Mouse (Mus musculus) liver, embryonic 11.5 days (tissue): ENCODE data around the gene Smad6. TPM values are rescaled to one million over a fixed set of nuclear protein-coding genes. Genes with fewer than 3 reads are reported as not detected.
A peak's percentile ranks its signal among the peaks of the same experiment; 100 is the strongest.

Source experiments
- ATAC-seq: fragments of 200-750 bp; cut with Nextera tagmentation; replicated peaks from 2 replicates; pipeline ENCODE4 v1.8.0; 2017; ENCODE audit warnings: moderate number of reproducible peaks, mild to moderate bottlenecking, moderate TSS enrichment, moderate library complexity; ENCODE audit not compliant: low FRiP score
- DNase-seq: peaks from one replicate; pipeline ENCODE4 v3.0.0-alpha.2; 2017; ENCODE audit warnings: low spot score
- H3K27ac ChIP-seq: fragments of 300-500 bp; sonication (generic); 2 replicates; pipeline ENCODE4 v1.5.1; 2014; ENCODE audit warnings: mild to moderate bottlenecking, low read depth, low read length, control low read depth
- H3K27me3 ChIP-seq: fragments of 300-500 bp; sonication (generic); replicated peaks from 2 replicates; pipeline ENCODE4 v1.6.1; 2014; ENCODE audit warnings: low read length, mixed read lengths; ENCODE audit not compliant: control insufficient read depth, insufficient read depth
- H3K36me3 ChIP-seq: fragments of 300-500 bp; sonication (generic); 2 replicates; pipeline ENCODE4 v1.6.1; 2014; ENCODE audit warnings: mild to moderate bottlenecking, low read length, moderate library complexity, mixed read lengths; ENCODE audit not compliant: control insufficient read depth, insufficient read depth
- H3K4me1 ChIP-seq: fragments of 300-500 bp; sonication (generic); replicated peaks from 2 replicates; pipeline ENCODE4 v1.6.1; 2014; ENCODE audit warnings: low read length, mixed read lengths; ENCODE audit not compliant: control insufficient read depth, insufficient read depth
- H3K4me2 ChIP-seq: fragments of 300-500 bp; sonication (generic); 2 replicates; pipeline ENCODE4 v1.6.1; 2014; ENCODE audit warnings: mild to moderate bottlenecking, control low read depth, moderate library complexity
- H3K4me3 ChIP-seq: fragments of 300-500 bp; sonication (generic); 2 replicates; pipeline ENCODE4 v1.5.1; 2014; ENCODE audit warnings: low read depth, low read length, control low read depth
- H3K9ac ChIP-seq: fragments of 300-500 bp; sonication (generic); 2 replicates; pipeline ENCODE4 v1.6.1; 2014; ENCODE audit warnings: low read depth, low read length, control low read depth
- H3K9me3 ChIP-seq: fragments of 300-500 bp; sonication (generic); 2 replicates; pipeline ENCODE4 v1.6.1; 2016; ENCODE audit warnings: low read length, inconsistent platforms, mixed read lengths; ENCODE audit not compliant: control insufficient read depth
- WGBS: fragments of 180-500 bp; shearing (Covaris S2); extraction: QIAGEN DNeasy Blood & Tissue Kit; methylation state at CpG from one replicate; pipeline ENCODE4 v1.1.7; 2014; 5-methylcytosine and 5-hydroxymethylcytosine counted together
- polyA plus RNA-seq: library from polyadenylated mRNA; unstranded; fragments of >200 nt; fragmentation: Nextera tagmentation; extraction: Ambion mirVana; gene quantifications from 2 replicates; pipeline ENCODE4 v1.2.1, GENCODE M21; 2014

The Smad6 gene
- polyA plus RNA-seq, 1 experiment from 2014 or later, result 10.1 TPM

DNA sequence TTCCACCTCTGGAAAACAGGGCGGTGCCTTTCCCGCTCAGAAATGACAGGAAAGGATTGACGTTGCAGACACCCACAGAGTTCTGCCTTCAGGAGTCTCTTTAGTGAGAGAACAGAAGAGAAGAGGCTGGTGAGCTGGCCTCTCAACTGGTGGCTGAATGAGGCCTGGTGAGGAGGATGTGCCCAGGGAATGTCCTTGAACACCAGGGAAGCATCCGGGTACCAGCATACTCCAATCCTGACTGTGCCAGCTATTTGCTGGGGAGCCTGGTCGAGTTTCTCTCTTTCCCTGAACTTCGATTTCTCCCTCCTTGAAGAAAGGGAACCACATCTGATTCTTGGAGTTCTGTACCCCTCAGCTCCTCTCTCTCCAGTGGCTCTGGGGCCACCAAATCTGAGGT lies 105.4 kb downstream of the Smad6 start:
- H3K4me1 ChIP-seq, result peaks cover 19% of the 10 kb centered on the region
- no peak for ATAC-seq
- no peak overlapping the region for H3K9ac ChIP-seq
- 55% methylated on average over 6 of the region's 6 CpGs for WGBS
- no peaks in the 10 kb centered on the region for H3K9me3 ChIP-seq
- H3K27me3 ChIP-seq, result peaks cover 10% of the 10 kb centered on the region; the same call in 1 of the 2 replicates
- no peak overlapping the region for H3K4me2 ChIP-seq
- no peak for DNase-seq
- H3K36me3 ChIP-seq, result no peaks in the 10 kb centered on the region
- H3K4me3 ChIP-seq, result no peak overlapping the region
- no peak overlapping the region for H3K27ac ChIP-seq

DNA sequence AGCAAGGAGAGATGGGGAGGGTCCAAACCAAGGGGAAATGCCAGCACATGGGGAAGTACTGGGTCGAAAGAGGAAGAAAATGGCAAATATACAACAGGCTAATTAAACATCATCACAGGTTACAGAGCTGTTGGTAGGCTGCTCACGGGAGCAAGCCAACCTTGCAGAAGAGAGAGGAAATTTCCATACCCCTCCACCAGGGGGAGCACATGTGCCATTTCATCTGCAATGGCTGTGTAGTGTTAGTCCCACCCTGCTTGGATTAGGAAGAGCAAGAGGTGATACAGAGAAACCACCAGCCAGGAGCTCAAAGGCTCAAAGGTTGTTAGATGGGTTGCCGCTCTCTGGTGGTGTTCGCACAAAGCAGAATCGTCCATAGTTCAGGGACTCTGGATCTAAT lies 105.9 kb downstream of the Smad6 start:
- no peak overlapping the region for H3K9ac ChIP-seq
- no peaks in the 10 kb centered on the region for H3K36me3 ChIP-seq
- H3K4me2 ChIP-seq, result no peak overlapping the region
- no peaks in the 10 kb centered on the region for H3K9me3 ChIP-seq
- H3K4me3 ChIP-seq, result no peak overlapping the region
- WGBS, result 36% methylated on average over 5 of the region's 5 CpGs
- H3K4me1 ChIP-seq, result peaks cover 19% of the 10 kb centered on the region
- ATAC-seq, result 0 out of 2 replicates have a peak, but pooled peaks have one; percentile 32
- DNase-seq, result peak; percentile 65
- H3K27me3 ChIP-seq, result peaks cover 10% of the 10 kb centered on the region; the same call in 1 of the 2 replicates
- H3K27ac ChIP-seq, result no peak overlapping the region

DNA sequence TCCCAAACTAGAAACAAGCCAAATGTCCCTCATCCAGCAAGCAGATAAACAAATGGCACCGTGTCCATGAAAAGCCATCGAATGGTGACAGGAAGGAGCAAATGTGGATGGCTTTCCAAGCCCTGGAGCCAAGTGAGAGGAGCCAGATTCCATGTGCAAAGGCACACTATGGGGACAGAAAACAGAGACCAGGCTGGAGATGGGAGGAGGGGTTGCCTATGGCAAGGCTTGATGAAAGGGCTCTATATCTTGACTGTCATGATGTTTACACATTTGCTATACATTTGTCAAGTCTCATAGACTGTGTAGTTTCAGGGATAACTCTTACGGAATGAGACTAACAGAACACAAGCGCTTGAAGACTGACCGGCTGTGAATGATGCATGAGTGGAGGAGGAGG lies 106.9 kb downstream of the Smad6 start:
- H3K9me3 ChIP-seq, result no peaks in the 10 kb centered on the region
- 62% methylated on average over 5 of the region's 5 CpGs for WGBS
- peaks cover 16% of the 10 kb centered on the region for H3K4me1 ChIP-seq

DNA sequence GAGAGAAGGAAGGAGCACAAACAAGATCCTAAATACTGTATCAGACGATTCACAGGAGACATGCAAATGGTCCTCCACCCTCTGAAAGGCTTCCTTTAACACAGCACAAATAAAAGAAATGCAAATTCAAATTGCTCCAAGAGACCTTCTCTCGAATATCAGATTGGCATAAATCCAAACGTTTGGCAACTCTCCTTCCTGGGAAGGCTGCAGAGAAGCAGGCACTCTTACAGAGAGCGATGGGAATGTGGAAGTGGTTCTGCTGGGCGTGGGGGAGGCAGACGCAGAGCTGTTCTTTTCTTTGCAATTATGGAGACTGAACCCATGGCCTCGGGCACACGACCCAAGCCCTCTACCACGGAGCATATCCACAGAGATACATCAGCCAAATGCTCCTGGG lies 109.8 kb downstream of the Smad6 start:
- no peak for DNase-seq
- peaks cover 10% of the 10 kb centered on the region; the same call in 1 of the 2 replicates for H3K27me3 ChIP-seq
- no peaks in the 10 kb centered on the region for H3K9me3 ChIP-seq
- WGBS, result 62% methylated on average over 9 of the region's 9 CpGs
- no peak overlapping the region for H3K4me2 ChIP-seq
- no peak overlapping the region for H3K9ac ChIP-seq
- no peaks in the 10 kb centered on the region for H3K36me3 ChIP-seq
- no peak for ATAC-seq
- no peak overlapping the region for H3K4me3 ChIP-seq
- H3K27ac ChIP-seq, result no peak overlapping the region
- H3K4me1 ChIP-seq, result no peaks in the 10 kb centered on the region; the same call in 1 of the 2 replicates

More for the DNA sequence above, 106.9 kb downstream of the Smad6 start:
- DNase-seq (no peak), ATAC-seq (no peak)
- Histone ChIP-seq H3K4me3 (no peak overlapping the region), H3K9ac (no peak overlapping the region), H3K27me3 (peaks cover 10% of the 10 kb centered on the region; the same call in 1 of the 2 replicates), H3K4me2 (no peak overlapping the region), H3K27ac (no peak overlapping the region), H3K36me3 (no peaks in the 10 kb centered on the region)

DNA sequence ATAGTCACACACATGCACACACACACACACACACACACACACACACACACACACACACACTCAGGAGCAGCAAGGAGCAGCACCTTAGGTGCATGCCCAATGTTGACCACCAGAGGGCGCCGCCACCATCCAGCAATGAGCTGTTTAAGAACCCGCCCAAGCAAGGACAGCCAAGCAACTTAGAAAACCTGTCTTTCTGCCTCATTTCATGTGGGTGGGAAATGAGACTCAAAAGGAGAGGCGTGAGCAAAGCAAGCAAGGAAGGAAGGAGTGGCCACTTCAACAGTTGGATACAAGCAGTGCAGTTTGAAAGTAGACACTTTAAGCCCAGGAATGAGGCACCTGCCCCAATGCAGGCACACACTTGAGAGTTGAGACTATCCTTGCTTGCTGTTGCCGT lies 112.2 kb downstream of the Smad6 start:
- Histone ChIP-seq H3K4me1 (no peaks in the 10 kb centered on the region), H3K9ac (no peak overlapping the region), H3K36me3 (no peaks in the 10 kb centered on the region), H3K9me3 (no peaks in the 10 kb centered on the region), H3K4me2 (no peak overlapping the region), H3K4me3 (no peak overlapping the region), H3K27me3 (0 out of 2 replicates have a peak, but pooled peaks cover 3% of the 10 kb centered on the region), H3K27ac (no peak overlapping the region)
- DNase-seq (peak; percentile 73), ATAC-seq (no peak)
- 18% methylated on average over 5 of the region's 5 CpGs for WGBS

DNA sequence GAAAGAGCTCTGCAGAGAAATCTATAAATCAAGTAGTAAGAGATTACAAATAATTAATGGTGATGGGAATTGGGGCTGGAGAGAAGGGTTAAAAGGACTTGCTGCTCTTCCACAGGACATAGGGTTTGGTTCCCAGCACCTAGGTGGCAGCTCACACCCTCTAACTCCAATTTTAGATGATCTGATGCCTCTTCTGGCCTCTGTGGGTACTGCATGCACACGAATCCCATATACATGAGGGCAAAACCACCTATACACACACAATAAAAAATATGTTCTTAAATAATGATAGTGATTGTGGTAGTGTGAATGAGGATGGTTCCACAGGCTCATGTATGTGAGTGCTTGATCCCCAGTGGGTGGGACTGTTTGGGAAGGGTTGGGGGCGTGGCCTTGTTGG lies 117.3 kb downstream of the Smad6 start:
- Histone ChIP-seq H3K9ac (no peak overlapping the region), H3K27ac (no peak overlapping the region), H3K36me3 (no peaks in the 10 kb centered on the region), H3K4me2 (no peak overlapping the region), H3K4me1 (no peaks in the 10 kb centered on the region), H3K4me3 (no peak overlapping the region), H3K9me3 (no peaks in the 10 kb centered on the region), H3K27me3 (no peaks in the 10 kb centered on the region)
- 79% methylated on average over 2 of the region's 2 CpGs for WGBS
- DNase-seq (no peak), ATAC-seq (no peak)

Other genes starting within 250 kb of the Smad6 start
- not detected in 2 replicates for gene Lctl, start 95.1 kb upstream of the Smad6 start, polyA plus RNA-seq
- gene Zwilch, start 151.0 kb upstream of the Smad6 start, polyA plus RNA-seq, result 45.5 and 47.1 TPM in 2 replicates
- gene Rpl4, start 151.3 kb upstream of the Smad6 start, polyA plus RNA-seq, result 1,747 and 1,789 TPM in 2 replicates
- gene Snapc5, start 157.2 kb upstream of the Smad6 start, polyA plus RNA-seq, result 24.3 and 25.1 TPM in 2 replicates
- 2.5 and 5.4 TPM in 2 replicates for gene Uchl4, start 213.1 kb upstream of the Smad6 start, polyA plus RNA-seq
- gene Map2k1, start 231.6 kb upstream of the Smad6 start, polyA plus RNA-seq, result 68.1 and 74.5 TPM in 2 replicates